Mouse (Mus musculus) B cell, adult 62 days (primary cell): ENCODE results near the gene Parp2. TPM values are rescaled to one million over a fixed set of nuclear protein-coding genes. Genes with fewer than 3 reads are reported as not detected.

Source experiments
- total RNA-seq: library from RNA; stranded (reverse); gene quantifications from 4 replicates; pipeline ENCODE4 v1.2.4, GENCODE M21; 2023

The Parp2 gene
- 58.4 to 66.1 TPM (median 62.7 TPM) in 4 replicates for total RNA-seq

DNA sequence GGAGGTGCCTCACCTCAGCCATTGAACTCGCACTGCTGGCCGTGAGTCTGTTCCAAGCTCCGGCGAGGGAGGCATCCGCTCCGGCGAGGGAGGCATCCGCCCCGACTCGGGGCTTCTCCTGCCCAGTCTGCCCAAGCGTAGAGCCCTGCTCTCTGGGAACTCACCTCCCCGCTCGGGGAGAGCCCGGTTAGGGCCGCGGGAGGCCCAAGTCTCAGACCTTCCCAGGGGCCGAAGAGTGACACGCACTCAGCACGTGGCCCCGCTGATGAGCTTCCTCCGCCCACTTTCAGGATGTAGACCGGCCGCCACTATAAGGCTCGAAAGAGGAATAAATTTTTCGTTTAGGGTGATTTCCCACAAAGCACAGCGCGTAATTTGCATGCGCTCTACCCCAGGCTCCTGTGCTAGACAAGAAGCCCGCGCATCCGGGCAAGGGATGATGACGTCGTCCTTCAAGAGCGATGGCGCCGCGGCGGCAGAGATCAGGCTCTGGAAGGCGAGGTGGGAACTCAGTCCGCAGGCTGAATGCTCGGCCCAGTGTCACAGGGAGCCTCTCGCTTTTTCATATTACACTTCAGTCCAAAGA, at the start of gene Parp2, which contains the start of gene Ccnb1ip1:
Parp2 (plus strand) TSS at position 355 of the 586 bp plus-strand sequence.
Ccnb1ip1 (minus strand) TSS at position 246 of the 586 bp plus-strand sequence.

DNA sequence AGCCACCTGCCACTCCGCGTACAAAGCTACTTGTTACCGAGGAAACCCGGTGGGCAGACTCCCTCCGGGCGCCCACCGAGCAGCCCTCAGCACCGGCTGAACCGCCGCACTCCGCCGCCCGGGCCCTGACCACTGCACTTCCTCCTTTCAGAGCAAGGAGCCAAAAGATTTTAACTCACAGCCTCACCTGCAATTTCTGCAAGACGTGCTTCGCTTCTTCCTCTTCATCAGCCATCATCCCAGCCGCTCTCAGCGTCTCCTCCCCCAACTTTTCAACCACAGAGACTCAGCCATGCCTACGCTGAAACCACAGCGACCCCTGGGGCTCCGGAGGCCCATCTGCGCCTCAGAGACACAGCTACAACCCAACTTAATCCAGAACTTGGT, 22.4 kb upstream of the Parp2 start, which contains the start of gene Ttc5:
Ttc5 (minus strand) TSS at position 269 of the 387 bp plus-strand sequence.

DNA sequence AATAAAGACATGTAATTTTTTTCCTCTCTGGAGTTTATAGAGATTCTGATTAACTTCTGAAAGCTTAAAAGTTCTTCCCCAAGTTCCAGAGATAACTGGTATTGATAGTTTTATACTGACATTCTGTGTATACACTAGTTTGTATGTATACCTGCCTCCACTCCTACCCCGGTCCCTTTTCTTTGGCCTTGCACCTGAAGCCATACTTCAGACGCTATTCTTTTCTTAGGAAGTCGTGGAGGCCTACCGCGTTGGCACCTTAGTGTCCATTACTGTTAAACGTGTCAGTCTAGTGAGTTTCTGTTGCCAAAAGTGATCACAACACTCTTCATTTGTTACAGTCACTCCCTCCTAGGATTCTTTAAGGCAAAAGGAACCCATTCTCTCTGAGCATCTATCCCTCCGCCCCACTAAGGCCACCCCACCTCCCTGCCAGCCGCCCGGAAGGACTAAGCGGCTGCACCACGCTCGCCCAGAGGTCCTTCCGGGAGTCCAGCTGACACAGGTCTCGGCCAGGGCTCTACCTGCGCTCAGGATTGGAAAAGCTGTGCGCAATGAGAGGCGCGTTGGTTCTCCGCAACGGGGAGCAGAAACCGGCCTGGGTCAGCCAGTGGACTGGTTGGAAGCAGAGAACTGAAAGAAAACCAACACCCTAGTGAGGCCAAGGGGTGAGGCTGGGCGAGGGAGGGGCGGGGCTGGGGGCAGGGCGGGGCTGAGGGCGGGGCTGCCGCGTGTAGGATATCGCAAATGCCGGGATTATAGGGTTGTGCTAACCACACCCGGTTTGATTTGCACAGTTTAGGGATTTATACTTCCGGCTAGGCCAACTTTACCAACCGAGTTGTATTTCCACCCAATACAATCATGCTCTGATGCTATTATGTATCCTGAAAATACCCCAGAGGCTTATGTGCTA, 62.5 kb downstream of the Parp2 start, which contains the start of gene Tep1:
Tep1 (minus strand) TSS at position 672 of the 916 bp plus-strand sequence.

Other genes starting within 250 kb of the Parp2 start
- not detected in 4 replicates for gene Olfr744, start 193.0 kb upstream of the Parp2 start, total RNA-seq
- gene Olfr745, start 168.5 kb upstream of the Parp2 start, total RNA-seq = not detected in 4 replicates
- gene Olfr746, start 160.8 kb upstream of the Parp2 start, total RNA-seq = not detected in 4 replicates
- gene Olfr747, start 114.6 kb upstream of the Parp2 start, total RNA-seq = not detected in 4 replicates
- gene Olfr748, start 100.5 kb upstream of the Parp2 start, total RNA-seq = not detected in 4 replicates
- gene Olfr749, start 62.7 kb upstream of the Parp2 start, total RNA-seq = not detected in 4 replicates
- 79.5 to 92.1 TPM (median 87.1 TPM) in 4 replicates for gene Ttc5, start 22.3 kb upstream of the Parp2 start, total RNA-seq
- 2.6 TPM in 1 of 4 replicates, not detected in the others for gene Ccnb1ip1, start 109 bp upstream of the Parp2 start, total RNA-seq
- 42.8 to 52.8 TPM (median 52.1 TPM) in 4 replicates for gene Tep1, start 62.7 kb downstream of the Parp2 start, total RNA-seq
- not detected in 4 replicates for gene Klhl33, start 89.7 kb downstream of the Parp2 start, total RNA-seq
- gene Osgep, start 117.1 kb downstream of the Parp2 start, total RNA-seq = 53.0 to 57.1 TPM (median 55.7 TPM) in 4 replicates
- 45.0 to 50.7 TPM (median 48.6 TPM) in 4 replicates for gene Apex1, start 117.1 kb downstream of the Parp2 start, total RNA-seq
- gene Pip4p1, start 123.0 kb downstream of the Parp2 start, total RNA-seq = 218 to 233 TPM (median 228 TPM) in 4 replicates
- 35.7 to 39.8 TPM (median 38.4 TPM) in 4 replicates for gene Pnp, start 123.2 kb downstream of the Parp2 start, total RNA-seq
- 15.8 to 34.1 TPM (median 21.0 TPM) in 4 replicates for gene Gm49342, start 136.7 kb downstream of the Parp2 start, total RNA-seq
- 1.6 to 3.2 TPM (median 1.8 TPM) in 3 of 4 replicates, not detected in the other for gene Pnp2, start 148.2 kb downstream of the Parp2 start, total RNA-seq
- not detected in 4 replicates for gene Rnase10, start 199.9 kb downstream of the Parp2 start, total RNA-seq
- gene Rnase9, start 234.0 kb downstream of the Parp2 start, total RNA-seq = not detected in 4 replicates
- gene Rnase11, start 242.3 kb downstream of the Parp2 start, total RNA-seq = not detected in 4 replicates
- 1.2 to 1.6 TPM (median 1.6 TPM) in 3 of 4 replicates, not detected in the other for gene Rnase12, start 249.8 kb downstream of the Parp2 start, total RNA-seq